Mouse (Mus musculus) heart, postnatal 10 days (tissue): ENCODE measurements around the gene Vezt. TPM values are rescaled to one million over a fixed set of nuclear protein-coding genes. Genes with fewer than 3 reads are reported as not detected.

Experiments used
- DNase-seq, 2 experiments: peaks; one replicate each; pipeline ENCODE4 v3.0.0; 2021
- intact Hi-C: fragments of 180-260 bp; cut with DNase I; formaldehyde crosslinking; loops from one replicate; pipeline ENCODE4 v1.15.1; 2025
- total RNA-seq, 2 experiments: library from RNA; stranded (reverse); gene quantifications; 2 replicates each; pipeline ENCODE4 v1.2.3; 2021

Gene Vezt
- total RNA-seq: 10 to 100 TPM; 37.9 to 40.2 TPM

DNA sequence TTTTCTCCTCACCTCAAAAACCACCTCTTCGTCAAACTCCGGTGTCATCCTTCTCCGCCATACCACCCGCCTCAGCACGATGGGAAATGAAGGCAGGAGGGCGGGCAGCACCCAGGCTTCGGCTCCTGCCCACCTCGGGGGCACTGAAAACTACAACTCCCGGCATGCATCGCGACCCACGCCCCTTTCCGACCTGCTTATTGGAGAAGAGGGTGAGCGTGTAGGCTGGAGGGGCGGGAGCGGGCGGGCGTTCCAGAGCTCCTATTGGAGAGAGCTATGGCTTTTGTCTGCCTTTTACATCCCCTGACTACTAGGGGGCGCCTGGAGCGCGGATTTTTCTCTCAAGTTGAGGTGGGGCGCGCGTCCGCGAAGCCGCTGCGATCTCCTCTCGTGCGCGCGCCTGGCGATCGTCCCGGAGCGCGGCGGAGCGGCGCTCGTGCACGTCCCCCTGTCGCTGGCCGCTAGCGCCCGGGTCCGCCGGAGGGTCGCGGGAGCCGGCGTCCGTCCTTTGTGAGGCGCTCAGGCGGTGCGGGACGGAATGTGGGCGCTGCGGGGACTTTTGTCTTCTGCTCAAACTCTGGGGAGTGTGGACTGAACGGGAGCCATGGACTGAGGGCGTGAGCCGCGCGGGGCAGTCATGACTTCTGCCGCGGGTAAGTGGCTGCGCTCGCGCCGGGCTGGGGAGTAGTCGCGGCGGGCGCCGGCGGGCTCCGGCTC lies at the start of gene Vezt, which contains the start of gene Fgd6:
Gene Vezt, minus strand, starts transcription at position 160 of the 717 bp plus-strand sequence.
Gene Fgd6, plus strand, starts transcription at position 344 of the 717 bp plus-strand sequence.
- intact Hi-C loops: loop anchor here (1.0 to 5.0 kb wide), 2 partner anchors 36 to 80 kb away; no protein-coding TSS in a partner anchor
- peak; percentile 99 to 100 for DNase-seq

GRCm38 (mm10) chr10:94082040-94082734 lies 46.6 kb upstream of the Vezt start:
- intact Hi-C loops: no loop called here
- DNase-seq: no peak

DNA sequence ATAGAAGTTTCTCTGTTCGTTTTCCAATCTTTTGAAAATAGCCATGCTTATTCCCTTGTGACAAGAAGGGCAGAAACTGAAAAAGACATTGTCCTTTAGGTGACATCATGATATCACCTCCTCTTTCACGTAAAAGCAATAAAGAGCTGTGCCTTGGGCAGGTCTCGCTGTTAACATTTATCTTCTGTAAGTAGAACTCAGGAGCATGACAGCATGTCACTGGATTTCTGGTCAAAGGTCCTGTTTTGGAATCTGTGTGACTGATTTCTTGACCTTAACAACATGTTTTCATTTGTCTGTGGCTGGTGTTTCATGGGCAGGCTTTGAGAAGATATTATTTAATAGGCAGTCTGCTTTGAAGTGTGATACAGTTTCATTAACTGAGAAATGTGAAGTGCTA lies 45.1 kb upstream of the Vezt start:
- intact Hi-C loops: no loop called here
- no peak for DNase-seq

DNA sequence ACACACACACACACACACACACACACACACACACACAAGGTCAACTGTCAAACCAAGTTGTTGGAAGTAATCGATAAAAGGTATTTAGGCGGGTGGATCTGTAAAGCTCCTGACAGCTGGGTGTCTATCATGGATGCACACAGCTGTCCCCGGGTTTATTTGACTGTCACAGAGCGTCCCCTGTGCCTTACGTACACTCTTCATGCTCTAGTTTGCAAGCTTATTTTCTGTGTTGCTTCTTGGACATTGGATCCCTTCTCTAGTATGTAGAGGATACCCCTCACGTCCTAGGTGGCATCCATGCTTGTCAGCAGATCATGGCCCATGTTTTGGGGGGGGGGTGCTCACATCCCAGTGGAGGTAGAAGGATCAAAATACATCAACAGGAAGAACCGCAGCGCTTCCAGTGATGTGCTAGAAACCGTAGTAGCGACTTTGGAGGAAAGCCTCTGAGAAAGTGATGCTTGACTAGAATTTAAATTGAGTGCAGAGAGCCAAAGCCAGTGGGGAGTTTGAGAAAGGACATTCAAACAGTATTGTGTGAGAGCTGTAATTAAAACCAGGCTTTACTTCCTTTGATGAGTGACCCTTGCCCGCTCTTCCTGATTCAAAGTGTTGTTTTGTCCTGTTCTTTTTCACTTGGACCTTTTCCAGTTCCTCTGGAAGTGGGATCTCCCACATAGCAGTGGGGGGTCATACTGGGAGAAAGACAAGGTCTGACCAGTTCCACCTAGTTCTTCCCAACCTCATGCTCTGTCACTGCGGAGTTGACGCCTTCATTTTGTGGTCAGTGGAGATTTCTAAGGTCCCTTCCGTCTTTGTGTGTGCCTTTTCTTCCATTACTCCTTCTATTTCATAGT lies 41.6 kb upstream of the Vezt start:
- intact Hi-C loops: no loop called here
- no peak for DNase-seq

DNA sequence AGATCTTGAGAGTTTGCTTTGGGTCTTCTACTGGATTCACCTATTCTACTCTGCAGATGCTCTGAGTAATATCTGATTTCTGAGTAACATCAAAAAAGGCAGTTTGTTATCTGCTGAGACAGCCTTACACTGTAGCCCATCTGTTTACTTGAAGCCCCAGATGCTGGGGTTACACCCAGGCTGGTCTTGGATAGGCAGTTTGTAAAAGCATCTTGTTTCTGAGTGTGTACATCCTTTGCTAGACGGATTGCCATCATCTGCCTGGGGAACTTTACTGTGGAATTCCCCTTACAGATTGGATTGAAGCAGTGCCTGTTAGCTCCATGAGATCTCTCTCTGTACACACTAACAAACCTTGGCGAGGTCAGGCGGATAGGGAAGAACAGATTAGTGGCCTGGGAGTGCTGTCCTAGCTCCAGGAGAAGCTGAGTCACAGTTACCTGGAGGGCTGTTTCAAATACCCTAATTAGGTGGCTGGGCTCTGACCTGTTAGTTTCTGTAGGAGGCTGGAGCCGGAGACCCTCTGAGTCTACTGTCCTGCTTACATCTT lies 37.4 kb upstream of the Vezt start:
- intact Hi-C loops: loop anchor here (5.0 kb wide), 1 partner anchor 36 kb away; the partner anchor contains the start of genes Fgd6 and Vezt
- no peak for DNase-seq

DNA sequence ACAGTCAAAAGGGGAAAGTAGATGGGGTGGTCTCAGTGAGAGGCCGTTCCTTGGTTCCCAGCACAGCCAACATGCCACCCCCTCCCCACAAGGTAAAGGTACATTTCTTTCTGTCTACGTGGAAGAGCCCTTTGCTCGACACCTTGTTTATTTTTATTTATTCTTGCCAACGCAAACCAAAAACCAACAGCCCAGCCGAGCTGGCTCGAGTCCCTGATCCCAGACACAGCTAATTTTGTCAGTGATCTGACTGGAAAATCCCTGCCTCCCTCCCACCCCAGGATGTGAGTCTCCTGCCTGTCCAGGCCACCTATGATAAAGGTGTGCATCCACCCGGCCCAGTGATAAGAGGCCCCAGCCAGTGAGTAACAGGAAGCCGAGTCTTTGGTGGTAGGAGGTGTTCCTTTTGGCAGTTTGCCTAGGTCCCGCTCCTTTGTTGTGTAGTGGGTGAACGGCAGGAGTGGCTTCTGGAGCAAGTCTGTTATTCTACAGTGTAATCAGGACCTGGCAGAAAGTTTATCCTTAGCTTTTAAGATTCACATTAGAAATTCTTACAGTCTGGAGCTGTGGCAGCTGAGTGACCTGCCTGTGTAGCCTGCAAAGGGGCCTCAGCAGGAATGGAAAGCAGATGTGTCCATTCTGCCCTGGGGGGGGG lies 36.8 kb upstream of the Vezt start:
- intact Hi-C loops: loop anchor here (5.0 kb wide), 1 partner anchor 35 kb away; the partner anchor contains the start of genes Fgd6 and Vezt
- peak; percentile 55 to 61 for DNase-seq

GRCm38 (mm10) chr10:94071641-94072040 lies 36.0 kb upstream of the Vezt start:
- intact Hi-C loops: loop anchor here (5.0 kb wide), 1 partner anchor 34 kb away; the partner anchor contains the start of genes Fgd6 and Vezt

DNA sequence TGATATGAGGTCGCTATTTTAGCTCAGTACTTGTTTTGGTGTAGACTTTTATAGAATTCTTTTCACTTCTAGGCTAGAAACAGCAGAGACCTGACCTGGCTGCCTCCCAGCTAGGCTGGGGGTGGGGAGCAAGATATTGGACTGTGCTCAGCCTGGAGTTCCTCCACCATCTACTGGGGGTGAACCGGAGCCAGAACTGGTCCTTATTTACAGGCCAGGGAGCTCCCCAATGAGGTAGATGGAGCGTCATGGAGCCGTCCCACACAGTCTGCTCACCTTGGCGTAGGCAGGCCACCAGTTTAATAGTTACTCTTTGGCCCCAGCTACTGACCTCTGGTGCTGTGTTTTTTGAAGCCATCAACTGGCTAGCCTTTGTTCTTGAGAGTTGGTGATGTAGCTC lies 33.1 kb upstream of the Vezt start:
- intact Hi-C loops: no loop called here
- DNase-seq: peak; percentile 47 to 53

More at GRCm38 (mm10) chr10:94071641-94072040, 36.0 kb upstream of the Vezt start:
- DNase-seq: no peak

GRCm38 (mm10) chr10:94066896-94067295 lies 31.3 kb upstream of the Vezt start:
- DNase-seq: peak in 1 of 2 experiments; percentile 9
- intact Hi-C loops: no loop called here

DNA sequence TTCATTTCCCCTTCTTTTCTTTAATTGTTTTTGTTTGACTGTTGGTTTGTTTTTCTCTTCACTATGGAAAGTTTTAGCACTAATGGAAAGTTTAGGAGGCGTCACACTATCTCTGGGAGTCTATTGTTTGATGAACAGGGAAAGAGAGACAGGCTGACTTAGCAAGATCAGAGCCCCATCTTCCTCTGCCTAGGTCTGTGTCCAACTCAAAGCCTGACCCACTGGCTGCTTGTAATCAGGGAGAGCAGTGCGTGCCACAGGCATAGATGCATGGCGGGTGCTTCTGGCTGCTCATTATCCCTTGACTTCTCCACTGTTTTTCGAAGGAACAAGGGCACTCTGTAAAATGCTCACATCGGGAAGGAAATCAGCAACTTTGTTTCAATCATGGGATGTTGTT lies 26.7 kb upstream of the Vezt start:
- DNase-seq: no peak
- intact Hi-C loops: no loop called here

DNA sequence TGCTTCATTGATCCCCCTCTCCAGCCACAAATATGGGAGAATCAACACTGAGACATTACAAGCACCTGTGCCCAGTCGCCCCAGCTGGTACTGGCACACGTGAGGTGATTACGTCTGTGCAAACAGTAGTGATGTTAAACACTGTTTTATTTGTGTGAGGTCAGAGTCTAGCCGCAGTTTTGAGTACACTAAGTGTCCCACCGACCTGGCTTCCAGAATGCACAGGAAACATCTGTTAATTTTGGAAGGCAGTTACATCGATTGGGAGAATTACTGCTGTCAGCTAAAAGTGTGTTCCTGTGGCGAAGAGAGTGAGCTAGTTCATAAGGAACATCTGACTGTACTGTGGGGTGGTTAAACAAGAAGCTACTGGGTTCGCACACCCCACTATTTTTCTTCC lies 24.6 kb upstream of the Vezt start:
- DNase-seq: peak; percentile 30
- intact Hi-C loops: no loop called here

GRCm38 (mm10) chr10:94059618-94060055 lies 24.0 kb upstream of the Vezt start:
- no peak for DNase-seq
- intact Hi-C loops: no loop called here

DNA sequence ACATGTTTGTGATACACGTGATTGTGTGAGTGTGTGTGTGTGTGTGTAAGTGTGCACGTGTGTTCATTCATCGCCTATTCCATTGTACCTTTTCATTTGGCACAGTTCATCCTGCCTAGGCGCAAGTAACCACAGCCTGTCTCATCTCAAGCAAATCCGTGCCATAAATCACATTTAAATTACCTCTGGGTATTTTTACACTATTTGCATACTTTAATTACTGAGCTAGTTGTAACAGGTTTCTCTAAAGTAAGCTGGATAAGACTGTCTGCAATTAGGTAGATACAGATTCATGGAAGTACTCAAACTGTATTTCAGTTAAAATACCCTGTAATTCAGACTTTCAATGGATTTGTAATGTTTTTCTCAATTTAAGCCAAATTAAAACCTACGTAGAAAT lies 20.9 kb upstream of the Vezt start:
- no peak for DNase-seq
- intact Hi-C loops: no loop called here

GRCm38 (mm10) chr10:94050736-94051135 lies 15.1 kb upstream of the Vezt start:
- intact Hi-C loops: no loop called here
- DNase-seq: no peak

- intact Hi-C loops: no loop called here
- no peak for DNase-seq
These were observed 13.5 kb upstream of the Vezt start for GRCm38 (mm10) chr10:94049121-94049520.

GRCm38 (mm10) chr10:94047845-94048559 lies 12.4 kb upstream of the Vezt start:
- DNase-seq: peak in 1 of 2 experiments; percentile 15
- intact Hi-C loops: no loop called here

DNA sequence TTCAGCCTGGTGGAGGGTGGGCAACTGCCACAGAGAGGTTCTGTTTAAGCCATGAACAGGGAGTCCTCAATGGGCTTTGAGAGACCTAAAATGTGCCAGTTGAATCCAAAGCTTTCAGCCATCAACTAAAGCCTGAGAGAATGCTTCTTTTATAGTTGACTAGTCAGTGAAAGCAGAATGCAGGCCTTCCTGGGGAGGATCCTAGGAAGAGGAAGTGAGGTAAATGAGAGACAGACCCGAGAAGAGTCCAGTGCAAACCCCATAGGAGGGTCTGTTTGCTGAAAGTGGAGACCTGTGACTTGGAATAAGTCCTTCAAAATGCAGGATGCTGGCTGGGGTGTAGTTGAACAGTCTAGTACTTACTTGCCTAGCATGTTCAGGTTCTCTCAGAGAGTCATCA lies 11.4 kb upstream of the Vezt start:
- intact Hi-C loops: no loop called here
- DNase-seq: no peak

DNA sequence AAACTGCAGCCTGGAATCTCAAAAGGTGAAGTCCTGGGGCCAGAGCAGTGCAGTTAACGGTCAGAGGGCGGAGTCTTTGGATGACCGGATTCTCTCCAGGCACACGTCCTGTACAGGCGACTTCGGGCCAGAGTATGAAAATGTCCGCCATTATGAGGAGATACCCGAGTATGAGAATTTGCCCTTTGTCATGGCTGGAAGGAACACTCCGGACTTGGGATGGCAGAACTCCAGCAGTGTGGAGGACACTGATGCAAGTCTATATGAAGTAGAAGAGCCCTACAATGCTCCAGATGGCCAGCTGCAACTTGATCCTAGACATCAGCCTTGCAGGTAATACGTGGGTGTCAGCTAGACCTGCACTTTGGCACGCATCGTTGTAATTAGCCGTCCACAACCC lies 9.7 kb upstream of the Vezt start:
- no peak for DNase-seq
- intact Hi-C loops: no loop called here

GRCm38 (mm10) chr10:94043908-94044307 lies 8.3 kb upstream of the Vezt start:
- no peak for DNase-seq
- intact Hi-C loops: no loop called here
